ENCODE assay signal across 23 mouse cellular contexts in the genomic region with DNA sequence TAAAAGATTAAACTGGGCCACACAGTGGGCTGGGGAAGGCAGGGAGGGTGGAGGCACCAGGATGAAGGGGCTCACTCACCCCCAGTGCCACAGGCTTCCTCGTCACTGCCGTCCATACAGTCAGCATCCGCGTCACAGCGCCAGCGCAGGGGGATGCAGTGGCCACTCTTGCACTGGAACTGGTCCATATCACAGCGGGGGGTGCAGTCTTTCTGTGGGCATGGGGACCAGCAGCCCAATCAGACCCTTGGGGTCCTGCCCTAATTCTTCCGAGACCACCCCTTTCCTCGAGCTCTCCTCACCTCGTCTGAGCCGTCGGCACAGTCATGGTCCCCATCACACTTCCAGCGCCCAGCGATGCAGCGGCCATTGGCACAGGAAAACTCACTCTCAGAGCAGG. TPM values are rescaled to one million over a fixed set of nuclear protein-coding genes. Genes with fewer than 3 reads are reported as not detected.
DNase-seq lines count a peak whose midpoint lies in the region; ATAC-seq and TF ChIP-seq lines count a peak whose summit lies in the region.
"Had no signal": no experiment of that assay in that cellular context is flagged by ENCODE, and none has a peak within 500 bp of the region (broad histone marks: within the 10 kb centered on the region; RNA-seq: fewer than 3 reads in every experiment).

No protein-coding gene starts in this region.

- H3K9me3 ChIP-seq in neural tube, embryonic 15.5 days (replicated peaks), result no peaks in the 10 kb centered on the region
- H3K9me3 ChIP-seq: G1E had no signal

- H3K79me2 ChIP-seq in myocyte (ENCODE audit: control insufficient read depth, insufficient read depth), result no peaks in the 10 kb centered on the region
- H3K79me2 ChIP-seq in heart, adult 2 months (replicated peaks; ENCODE audit: control insufficient read depth, insufficient read depth, low read length), result no peaks in the 10 kb centered on the region

- no peaks in the 10 kb centered on the region for H3K27me3 ChIP-seq in cerebellum, adult 2 months (ENCODE audit: control insufficient read depth, insufficient read depth, low read length)
- H3K27me3 ChIP-seq in neural tube, embryonic 15.5 days (replicated peaks), result no peaks in the 10 kb centered on the region
- no peaks in the 10 kb centered on the region for H3K27me3 ChIP-seq in myocyte (ENCODE audit: control insufficient read depth, insufficient read depth, insufficient read length)
- H3K27me3 ChIP-seq in heart, adult 2 months (ENCODE audit: control insufficient read depth, insufficient read depth, low read length), result no peaks in the 10 kb centered on the region
- H3K27me3 ChIP-seq: CH12.LX, Patski had no signal

- no peak overlapping the region for H3K9ac ChIP-seq in neural tube, embryonic 15.5 days (replicated peaks)
- no peak overlapping the region for H3K9ac ChIP-seq in heart, adult 2 months (ENCODE audit: low read depth, low read length)

- H3K27ac ChIP-seq in cerebellum, adult 2 months (ENCODE audit: insufficient read depth, low read length), result no peak overlapping the region
- H3K27ac ChIP-seq in neural tube, embryonic 15.5 days (replicated peaks), result 0 out of 2 replicates have a peak overlapping the region, but pooled peaks have one; percentile 3
- no peak overlapping the region for H3K27ac ChIP-seq in heart, adult 2 months

- no peak overlapping the region for H3K4me2 ChIP-seq in neural tube, embryonic 15.5 days
- H3K4me2 ChIP-seq in myocyte (ENCODE audit: low read depth), result no peak overlapping the region

- no peak overlapping the region for H3K4me3 ChIP-seq in cerebellum, adult 2 months (replicated peaks; ENCODE audit: insufficient read depth, low read depth, low read length)
- no peak overlapping the region for H3K4me3 ChIP-seq in neural tube, embryonic 15.5 days (replicated peaks)
- H3K4me3 ChIP-seq in myocyte, result no peak overlapping the region
- no peak overlapping the region for H3K4me3 ChIP-seq in heart, adult 2 months

- H3K4me1 ChIP-seq in cerebellum, adult 2 months (ENCODE audit: control insufficient read depth, insufficient read depth, low read length), result peaks cover 1% of the 10 kb centered on the region
- H3K4me1 ChIP-seq in neural tube, embryonic 15.5 days, result no peaks in the 10 kb centered on the region
- no peaks in the 10 kb centered on the region for H3K4me1 ChIP-seq in heart, adult 2 months (ENCODE audit: control insufficient read depth, insufficient read depth, low read length)

- no peak overlapping the region for H3ac ChIP-seq in myocyte (ENCODE audit: control insufficient read depth, insufficient read length)

- ATAC-seq in neural tube, embryonic 15.5 days (ENCODE audit: low FRiP score), result no peak
- ATAC-seq: activated CD4-positive, CD25-positive, alpha-beta regulatory T cell, adult 4 months; CD4-positive, CD25-positive, alpha-beta regulatory T cell, adult 4 months; Patski had no signal

- 68% methylated on average over 15 of the region's 15 CpGs for WGBS in cerebellum, adult 2 months
- 91% methylated on average over 15 of the region's 15 CpGs for WGBS in neural tube, embryonic 15.5 days
- 91% methylated on average over 15 of the region's 15 CpGs for WGBS in heart, adult 2 months

- DNase-seq in cerebellum, adult 11-12 months, result peak; percentile 33
- no peak for DNase-seq in cerebellum, adult 9-10 months
- peak; percentile 54 to 61 for DNase-seq in cerebellum, postnatal 10 days
- DNase-seq in cerebellum, adult 2 months, result no peak
- DNase-seq in neural tube, embryonic 10.5 days (ENCODE audit: extremely low spot score, low spot score), result no peak
- no peak for DNase-seq in heart, adult 2 months
- DNase-seq: adrenal gland, adult 2 months; adrenal gland, adult 8-10 months; adrenal gland, postnatal 10 days; adrenal gland, postnatal 14 days; adrenal gland, postnatal 25 days; adrenal gland, postnatal 36 days; B cell, adult 2 months; cerebellum, adult 11 months; cerebellum, adult 18-20 months had no signal

- no peak for TF ChIP-seq POLR2A in cerebellum, adult 2 months (IDR thresholded peaks at IDR 0.05; ENCODE audit: borderline replicate concordance, insufficient read depth, low read length)
- no peak for TF ChIP-seq POLR2A in myocyte (IDR thresholded peaks at IDR 0.05; ENCODE audit: insufficient read length, low read depth)
- no peak for TF ChIP-seq POLR2A in heart, adult 2 months (IDR thresholded peaks at IDR 0.05; ENCODE audit: insufficient read depth, low read depth, low read length)

- TF ChIP-seq EP300 in heart, adult 2 months (IDR thresholded peaks at IDR 0.05; ENCODE audit: insufficient read depth, low read depth, low read length), result no peak

- H3K36me3 ChIP-seq in neural tube, embryonic 15.5 days, result peaks cover 100% of the 10 kb centered on the region
- peaks cover 17% of the 10 kb centered on the region for H3K36me3 ChIP-seq in myocyte (ENCODE audit: control insufficient read depth, insufficient read depth)
- H3K36me3 ChIP-seq in heart, adult 2 months (ENCODE audit: control insufficient read depth, insufficient read depth, low read length), result no peaks in the 10 kb centered on the region
- H3K36me3 ChIP-seq: G1E had no signal

- intact Hi-C loops in heart, adult 2 months (cut with DNase I), result no loop called here

- no peak for TF ChIP-seq CTCF in cerebellum, adult 2 months (IDR thresholded peaks at IDR 0.05; ENCODE audit: borderline replicate concordance, insufficient read depth, low read depth, low read length)
- no peak for TF ChIP-seq CTCF in heart, adult 2 months (IDR thresholded peaks at IDR 0.05)

TF ChIP-seq in myocyte, 11 proteins besides CTCF, POLR2A, EP300 and RAD21:
- TF ChIP-seq REST (IDR thresholded peaks at IDR 0.05; ENCODE audit: insufficient read depth, insufficient read length), result no peak
- TF ChIP-seq POLR2AphosphoS2 (IDR thresholded peaks at IDR 0.05; ENCODE audit: insufficient read length, low read depth), result peak; percentile 41

RNA-seq across cellular contexts. Expression of gene Nxph4, which starts 13.9 kb away (rescaled TPM):
- 30.3 and 33.8 TPM in 2 replicates for polyA plus RNA-seq in cerebellum, adult 2 months (2012; rRNA removed)
- 80.4 and 102 TPM in 2 replicates for polyA plus RNA-seq in neural tube, embryonic 15.5 days (2015; fragmentation: Nextera tagmentation; extraction: Ambion mirVana)
- polyA plus RNA-seq in myocyte (2012; fragmentation: generic; extraction: Trizol), result 3.9 TPM
- under 1 TPM; 0.34 to 0.68 TPM for total RNA-seq in heart, adult 2 months (2021)
- polyA plus RNA-seq in heart, adult 2 months (2012; rRNA removed), result 0.39 and 0.41 TPM in 2 replicates
- total RNA-seq: MEL had no signal
- polyA plus RNA-seq: activated CD4-positive, CD25-positive, alpha-beta regulatory T cell, adult 4 months; CD4-positive, CD25-positive, alpha-beta regulatory T cell, adult 4 months had no signal

RNA-seq across cellular contexts. Expression of gene Shmt2, which starts 26.0 kb away (rescaled TPM):
- 68.2 and 69.8 TPM in 2 replicates for polyA plus RNA-seq in cerebellum, adult 2 months (2012; rRNA removed)
- 50.4 and 69.9 TPM in 2 replicates for polyA plus RNA-seq in neural tube, embryonic 15.5 days (2015; fragmentation: Nextera tagmentation; extraction: Ambion mirVana)
- polyA plus RNA-seq in myocyte (2012; fragmentation: generic; extraction: Trizol), result 535 TPM
- 10 to 100 TPM; 42.6 to 43.4 TPM for total RNA-seq in heart, adult 2 months (2021)
- 60.9 and 67.0 TPM in 2 replicates for polyA plus RNA-seq in heart, adult 2 months (2012; rRNA removed)

RNA-seq across cellular contexts. Expression of gene Ndufa4l2, which starts 33.5 kb away (rescaled TPM):
- 10.4 and 11.5 TPM in 2 replicates for polyA plus RNA-seq in cerebellum, adult 2 months (2012; rRNA removed)
- 17.8 and 22.5 TPM in 2 replicates for polyA plus RNA-seq in neural tube, embryonic 15.5 days (2015; fragmentation: Nextera tagmentation; extraction: Ambion mirVana)
- polyA plus RNA-seq in myocyte (2012; fragmentation: generic; extraction: Trizol), result 2.9 TPM
- total RNA-seq in heart, adult 2 months (2021), result 10 to 100 TPM; 20.1 to 27.9 TPM
- 45.1 and 64.4 TPM in 2 replicates for polyA plus RNA-seq in heart, adult 2 months (2012; rRNA removed)
- polyA plus RNA-seq: activated CD4-positive, CD25-positive, alpha-beta regulatory T cell, adult 4 months; CD4-positive, CD25-positive, alpha-beta regulatory T cell, adult 4 months had no signal

RNA-seq across cellular contexts. Expression of gene Stac3, which starts 46.8 kb away (rescaled TPM):
- polyA plus RNA-seq in cerebellum, adult 2 months (2012; rRNA removed), result 8.3 TPM in 2 replicates
- 1.9 and 2.9 TPM in 2 replicates for polyA plus RNA-seq in neural tube, embryonic 15.5 days (2015; fragmentation: Nextera tagmentation; extraction: Ambion mirVana)
- polyA plus RNA-seq in myocyte (2012; fragmentation: generic; extraction: Trizol), result 125 TPM
- total RNA-seq in heart, adult 2 months (2021), result 1 to 10 TPM in 1 of 2 experiments, under 1 TPM in 1; 0.21 to 1.2 TPM
- 0.86 and 1.7 TPM in 2 replicates for polyA plus RNA-seq in heart, adult 2 months (2012; rRNA removed)
- total RNA-seq: MEL had no signal

Comparison
In these comparisons a context has a peak if more than half of its experiments do, and no peak if none do; other contexts are left out.
1. DNase-seq: peak in cerebellum, adult 11-12 months (single experiment) and cerebellum, postnatal 10 days (2 of 2); none in cerebellum, adult 9-10 months (single experiment), cerebellum, adult 2 months (0 of 2), neural tube, embryonic 10.5 days (single experiment) and heart, adult 2 months (0 of 2).